Mouse (Mus musculus) forebrain, embryonic 14.5 days (tissue): ENCODE data around the gene Hhatl. TPM values are rescaled to one million over a fixed set of nuclear protein-coding genes. Genes with fewer than 3 reads are reported as not detected.

Experiments
- polyA plus RNA-seq: library from polyadenylated mRNA; unstranded; fragments of >200 nt; fragmentation: Nextera tagmentation; extraction: Ambion mirVana; gene quantifications from 2 replicates; pipeline ENCODE4 v1.2.1, GENCODE M21; 2014

Gene Hhatl
- polyA plus RNA-seq, 1 experiment from 2014 or later = not detected

Other genes with a start within 250 kb of the Hhatl start
- 0.18 TPM in 1 of 2 replicates, not detected in the other for gene Lyzl4, start 150.4 kb downstream of the Hhatl start, polyA plus RNA-seq
- 0.38 and 0.46 TPM in 2 replicates for gene Vipr1, start 149.8 kb downstream of the Hhatl start, polyA plus RNA-seq
- 20.5 and 24.1 TPM in 2 replicates for gene Sec22c, start 87.0 kb downstream of the Hhatl start, polyA plus RNA-seq
- 149 and 186 TPM in 2 replicates for gene Ss18l2, start 82.2 kb downstream of the Hhatl start, polyA plus RNA-seq
- 41.5 and 53.0 TPM in 2 replicates for gene Nktr, start 73.3 kb downstream of the Hhatl start, polyA plus RNA-seq
- gene Zfp651, start 33.2 kb downstream of the Hhatl start, polyA plus RNA-seq = 7.4 and 9.5 TPM in 2 replicates
- 0.49 and 0.60 TPM in 2 replicates for gene Klhl40, start 14.9 kb downstream of the Hhatl start, polyA plus RNA-seq
- gene Ccdc13, start 47.0 kb upstream of the Hhatl start, polyA plus RNA-seq = 2.7 and 3.0 TPM in 2 replicates
- gene Higd1a, start 65.9 kb upstream of the Hhatl start, polyA plus RNA-seq = 114 and 151 TPM in 2 replicates
- gene Ackr2, start 105.8 kb upstream of the Hhatl start, polyA plus RNA-seq = 2.0 and 2.1 TPM in 2 replicates
- not detected in 2 replicates for gene Cyp8b1, start 123.8 kb upstream of the Hhatl start, polyA plus RNA-seq
- 0.89 and 1.3 TPM in 2 replicates for gene Fam198a, start 158.5 kb upstream of the Hhatl start, polyA plus RNA-seq
- gene Pomgnt2, start 204.6 kb upstream of the Hhatl start, polyA plus RNA-seq = 16.1 and 22.0 TPM in 2 replicates